Mouse (Mus musculus) cerebellum, adult 8-10 months (tissue): ENCODE results near the gene Rplp0.
"Not testable (repeated sequence)": the region's sequence is repeated elsewhere in the genome, so short reads cannot be mapped to it uniquely, and the experiment has no call there.

Source experiments
- DNase-seq: peaks from one replicate; pipeline ENCODE4 v3.0.0; 2022

Gene Rplp0

GRCm38 (mm10) chr5:115559237-115560101, at the start of gene Rplp0:
Rplp0 (plus strand) TSS chr5:115559467.
- peak; percentile 100 for DNase-seq

GRCm38 (mm10) chr5:115509790-115510689, 49.2 kb upstream of the Rplp0 start:
- DNase-seq = no peak

GRCm38 (mm10) chr5:115512375-115512774, 46.9 kb upstream of the Rplp0 start:
- DNase-seq = no peak

GRCm38 (mm10) chr5:115513246-115513645, 46.0 kb upstream of the Rplp0 start:
- DNase-seq = no peak

- DNase-seq = no peak
Observed at GRCm38 (mm10) chr5:115513721-115514120, 45.5 kb upstream of the Rplp0 start.

GRCm38 (mm10) chr5:115514346-115514745, 44.9 kb upstream of the Rplp0 start:
- DNase-seq = no peak

- DNase-seq = no peak
Observed at GRCm38 (mm10) chr5:115514896-115515587, 44.2 kb upstream of the Rplp0 start.

GRCm38 (mm10) chr5:115516081-115516907, 43.0 kb upstream of the Rplp0 start:
- no peak for DNase-seq

- no peak for DNase-seq
Observed at GRCm38 (mm10) chr5:115516908-115517307, 42.4 kb upstream of the Rplp0 start.

GRCm38 (mm10) chr5:115517501-115517900, 41.8 kb upstream of the Rplp0 start:
- no peak for DNase-seq

- not testable (repeated sequence) for DNase-seq
Observed at GRCm38 (mm10) chr5:115518214-115518613, 41.1 kb upstream of the Rplp0 start.

- DNase-seq = no peak
Observed at GRCm38 (mm10) chr5:115520325-115520869, 38.9 kb upstream of the Rplp0 start.

- no peak for DNase-seq
Observed at GRCm38 (mm10) chr5:115521553-115522461, 37.5 kb upstream of the Rplp0 start.

GRCm38 (mm10) chr5:115522531-115522930, 36.7 kb upstream of the Rplp0 start:
- DNase-seq = no peak

- DNase-seq = no peak
Observed at GRCm38 (mm10) chr5:115522981-115523499, 36.2 kb upstream of the Rplp0 start.

GRCm38 (mm10) chr5:115523971-115524370, 35.3 kb upstream of the Rplp0 start:
- DNase-seq = no peak

- no peak for DNase-seq
Observed at GRCm38 (mm10) chr5:115524471-115524870, 34.8 kb upstream of the Rplp0 start.

GRCm38 (mm10) chr5:115525416-115525815, 33.9 kb upstream of the Rplp0 start:
- DNase-seq = no peak

- DNase-seq = no peak
Observed at GRCm38 (mm10) chr5:115525943-115526342, 33.3 kb upstream of the Rplp0 start.

GRCm38 (mm10) chr5:115526456-115527202, 32.6 kb upstream of the Rplp0 start:
- no peak for DNase-seq
